Mouse (Mus musculus): ENCODE measurements around the gene Gimap9. TPM values are rescaled to one million over a fixed set of nuclear protein-coding genes. Genes with fewer than 3 reads are reported as not detected.

Gene Gimap9
- polyA plus RNA-seq, 1 experiment from 2014 or later: 3.3 TPM

DNA sequence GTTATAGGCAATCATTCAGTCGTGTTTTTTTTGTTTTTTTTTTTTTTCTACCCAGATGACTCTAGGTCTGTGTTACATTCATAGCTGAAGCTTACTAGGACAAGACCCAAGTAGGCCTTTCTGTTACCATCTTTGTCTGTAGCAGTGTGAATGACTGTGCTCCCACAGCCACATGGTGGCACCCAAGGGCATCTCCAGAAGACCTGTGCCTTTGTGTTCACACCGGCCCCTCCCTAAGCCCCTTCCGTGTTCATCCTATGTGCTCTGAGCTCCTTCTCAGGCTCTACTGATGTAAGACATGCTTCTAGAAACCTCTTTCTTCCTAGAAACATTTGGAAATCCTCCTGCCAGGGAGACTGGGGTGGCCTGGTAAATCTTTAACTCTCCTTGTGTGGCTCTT is 28.9 kb upstream of the Gimap9 start, which contains the start of gene Gimap8:
Gimap8 (plus strand) TSS at position 240 of the 400 bp plus-strand sequence.
- Histone ChIP-seq H3K9ac (ENCODE audit: low read length) (no peak within 1 kb of the TSS), H3K27me3 (ENCODE audit: control insufficient read depth, insufficient read depth, low read length) (no peaks in the 10 kb centered on the region), H3K27ac (ENCODE audit: low read depth, low read length) (no peak within 1 kb of the TSS), H3K4me2 (ENCODE audit: low read depth, low read length, severe bottlenecking) (no peak within 1 kb of the TSS), H3K9me3 (ENCODE audit: control insufficient read depth, low read length) (no peaks in the 10 kb centered on the region), H3K36me3 (ENCODE audit: control insufficient read depth, insufficient read depth, low read length) (no peaks in the 10 kb centered on the region), H3K4me1 (replicated peaks; ENCODE audit: control insufficient read depth, insufficient read depth, low read length) (no peaks in the 10 kb centered on the region), H3K4me3 (ENCODE audit: low read depth, low read length) (no peak within 1 kb of the TSS)
- no peak for DNase-seq (ENCODE audit: low spot score)
- 53% methylated on average over 3 of the region's 3 CpGs for WGBS
- no peak for ATAC-seq (replicated peaks; ENCODE audit: low FRiP score)

DNA sequence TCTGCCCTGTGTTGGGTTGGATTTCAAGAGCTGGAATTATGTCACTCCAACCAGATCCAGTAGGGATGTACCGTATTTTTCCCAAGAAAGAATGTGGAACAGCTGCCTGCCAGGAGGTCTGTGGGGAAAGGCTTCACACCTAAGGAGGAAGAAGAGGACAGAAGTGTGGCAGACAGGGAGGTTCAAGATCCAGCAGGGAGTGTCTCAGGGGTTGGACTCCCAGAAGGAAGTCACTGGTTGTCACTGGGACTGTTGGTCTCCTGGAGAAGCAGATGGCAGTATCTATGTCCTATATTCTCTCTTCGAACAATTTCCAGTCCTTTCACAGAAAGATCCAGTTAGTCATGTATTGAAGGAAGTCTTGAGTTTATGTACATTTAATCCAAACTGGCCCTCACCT is 28.3 kb upstream of the Gimap9 start:
- H3K9me3 ChIP-seq (ENCODE audit: control insufficient read depth, low read length): no peaks in the 10 kb centered on the region
- no peaks in the 10 kb centered on the region for H3K36me3 ChIP-seq (ENCODE audit: control insufficient read depth, insufficient read depth, low read length)
- H3K4me3 ChIP-seq (ENCODE audit: low read depth, low read length): no peak overlapping the region
- H3K4me1 ChIP-seq (replicated peaks; ENCODE audit: control insufficient read depth, insufficient read depth, low read length): no peaks in the 10 kb centered on the region
- H3K27me3 ChIP-seq (ENCODE audit: control insufficient read depth, insufficient read depth, low read length): no peaks in the 10 kb centered on the region
- H3K9ac ChIP-seq (ENCODE audit: low read length): no peak overlapping the region
- H3K27ac ChIP-seq (ENCODE audit: low read depth, low read length): no peak overlapping the region
- DNase-seq (ENCODE audit: low spot score) (no peak), ATAC-seq (replicated peaks; ENCODE audit: low FRiP score) (no peak)
- H3K4me2 ChIP-seq (ENCODE audit: low read depth, low read length, severe bottlenecking): no peak overlapping the region
- 94% methylated on average over 2 of the region's 2 CpGs for WGBS

DNA sequence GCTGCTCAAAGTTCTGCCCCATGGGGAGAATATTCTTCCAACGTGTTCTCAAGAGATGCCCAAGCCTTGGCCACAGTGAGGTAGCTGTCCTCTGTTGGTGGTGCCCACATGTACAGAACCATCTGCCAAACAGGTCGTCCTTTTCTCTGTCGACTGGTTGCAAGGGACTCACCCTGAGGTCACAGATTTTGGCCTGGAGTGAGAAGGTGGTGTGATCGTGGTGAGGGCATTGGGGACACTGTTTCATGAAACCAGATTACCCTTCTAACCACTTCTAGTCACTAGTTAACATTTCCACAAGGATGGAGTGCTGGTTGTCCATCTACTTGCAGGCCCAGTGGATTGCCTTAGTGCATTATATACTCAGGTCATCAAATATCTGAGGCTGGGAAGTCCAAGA is 27.1 kb upstream of the Gimap9 start:
- no peaks in the 10 kb centered on the region for H3K4me1 ChIP-seq (replicated peaks; ENCODE audit: control insufficient read depth, insufficient read depth, low read length)
- H3K9me3 ChIP-seq (ENCODE audit: control insufficient read depth, low read length): no peaks in the 10 kb centered on the region
- ATAC-seq (replicated peaks; ENCODE audit: low FRiP score) (no peak), DNase-seq (ENCODE audit: low spot score) (no peak)
- WGBS: 84% methylated on average over 4 of the region's 4 CpGs
- no peaks in the 10 kb centered on the region for H3K27me3 ChIP-seq (ENCODE audit: control insufficient read depth, insufficient read depth, low read length)
- H3K4me3 ChIP-seq (ENCODE audit: low read depth, low read length): no peak overlapping the region
- H3K9ac ChIP-seq (ENCODE audit: low read length): no peak overlapping the region
- H3K27ac ChIP-seq (ENCODE audit: low read depth, low read length): no peak overlapping the region
- no peaks in the 10 kb centered on the region for H3K36me3 ChIP-seq (ENCODE audit: control insufficient read depth, insufficient read depth, low read length)
- H3K4me2 ChIP-seq (ENCODE audit: low read depth, low read length, severe bottlenecking): no peak overlapping the region

DNA sequence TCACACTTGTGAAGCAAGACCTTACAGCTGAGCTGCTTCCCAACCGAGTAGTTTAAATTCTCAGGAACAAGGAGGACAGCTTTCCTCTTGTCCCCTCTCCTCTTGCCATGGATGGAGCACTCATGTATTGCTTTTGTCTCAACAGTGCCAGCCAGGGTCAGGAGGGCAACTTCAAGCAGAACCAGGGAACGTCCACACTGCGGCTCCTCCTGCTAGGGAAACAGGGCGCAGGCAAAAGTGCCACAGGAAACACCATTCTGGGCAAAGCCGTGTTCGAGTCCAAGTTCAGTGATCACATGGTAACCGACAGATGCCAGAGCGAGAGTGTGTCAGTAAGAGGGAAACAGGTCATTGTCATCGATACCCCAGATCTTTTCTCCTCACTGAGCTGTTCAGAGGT is 25.9 kb upstream of the Gimap9 start:
- no peak for DNase-seq (ENCODE audit: low spot score)
- H3K4me2 ChIP-seq (ENCODE audit: low read depth, low read length, severe bottlenecking): no peak overlapping the region
- ATAC-seq (replicated peaks; ENCODE audit: low FRiP score): no peak
- H3K4me1 ChIP-seq (replicated peaks; ENCODE audit: control insufficient read depth, insufficient read depth, low read length): no peaks in the 10 kb centered on the region
- H3K27me3 ChIP-seq (ENCODE audit: control insufficient read depth, insufficient read depth, low read length): no peaks in the 10 kb centered on the region
- no peaks in the 10 kb centered on the region for H3K36me3 ChIP-seq (ENCODE audit: control insufficient read depth, insufficient read depth, low read length)
- no peaks in the 10 kb centered on the region for H3K9me3 ChIP-seq (ENCODE audit: control insufficient read depth, low read length)
- H3K4me3 ChIP-seq (ENCODE audit: low read depth, low read length): no peak overlapping the region
- H3K9ac ChIP-seq (ENCODE audit: low read length): no peak overlapping the region
- H3K27ac ChIP-seq (ENCODE audit: low read depth, low read length): no peak overlapping the region
- WGBS: 92% methylated on average over 9 of the region's 9 CpGs

DNA sequence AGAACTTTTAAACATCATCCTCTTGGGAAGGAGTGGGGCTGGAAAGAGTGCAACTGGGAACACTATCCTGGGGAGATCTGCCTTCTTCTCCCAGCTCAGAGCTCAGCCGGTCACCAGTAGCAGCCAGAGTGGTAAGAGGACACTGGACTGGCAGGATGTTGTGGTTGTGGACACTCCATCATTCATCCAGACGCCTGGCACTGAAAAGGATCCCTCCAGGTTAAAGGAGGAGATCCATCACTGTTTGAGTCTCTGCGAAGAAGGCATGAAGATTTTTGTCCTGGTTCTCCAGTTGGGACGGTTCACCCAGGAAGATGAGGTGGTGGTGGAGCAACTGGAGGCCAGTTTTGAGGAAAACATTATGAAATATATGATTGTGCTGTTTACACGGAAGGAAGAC is 17.2 kb upstream of the Gimap9 start:
- Histone ChIP-seq H3K36me3 (ENCODE audit: control insufficient read depth, insufficient read depth, low read length) (no peaks in the 10 kb centered on the region), H3K27me3 (ENCODE audit: control insufficient read depth, insufficient read depth, low read length) (no peaks in the 10 kb centered on the region), H3K27ac (ENCODE audit: low read depth, low read length) (no peak overlapping the region), H3K9ac (ENCODE audit: low read length) (no peak overlapping the region), H3K4me2 (ENCODE audit: low read depth, low read length, severe bottlenecking) (no peak overlapping the region), H3K9me3 (ENCODE audit: control insufficient read depth, low read length) (no peaks in the 10 kb centered on the region), H3K4me3 (ENCODE audit: low read depth, low read length) (no peak overlapping the region), H3K4me1 (replicated peaks; ENCODE audit: control insufficient read depth, insufficient read depth, low read length) (no peaks in the 10 kb centered on the region)
- ATAC-seq (replicated peaks; ENCODE audit: low FRiP score) (no peak), DNase-seq (ENCODE audit: low spot score) (no peak)
- WGBS: 80% methylated on average over 5 of the region's 5 CpGs

DNA sequence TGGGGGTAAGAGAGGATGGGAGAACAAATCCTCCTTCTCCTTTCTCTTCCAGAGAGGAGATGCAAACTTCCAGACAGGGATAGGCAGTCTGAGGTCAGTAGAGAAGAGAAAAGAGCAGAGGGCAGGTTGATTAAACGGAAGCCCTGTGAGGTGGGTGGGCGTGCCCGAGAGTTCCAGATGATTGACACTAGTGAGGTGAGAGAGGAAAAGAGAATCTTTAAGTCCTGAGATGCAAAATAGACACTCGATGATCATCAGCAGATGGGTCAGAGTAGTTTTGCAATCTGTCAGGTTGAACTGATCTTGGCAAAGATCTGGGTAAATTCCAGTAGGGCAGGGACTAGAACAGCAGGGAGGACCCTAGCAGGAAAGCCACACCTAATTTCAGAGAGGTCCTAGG is 11.2 kb upstream of the Gimap9 start:
- WGBS: 82% methylated on average over 4 of the region's 4 CpGs
- Histone ChIP-seq H3K4me2 (ENCODE audit: low read depth, low read length, severe bottlenecking) (no peak overlapping the region), H3K9me3 (ENCODE audit: control insufficient read depth, low read length) (no peaks in the 10 kb centered on the region), H3K9ac (ENCODE audit: low read length) (no peak overlapping the region), H3K27ac (ENCODE audit: low read depth, low read length) (no peak overlapping the region), H3K4me1 (replicated peaks; ENCODE audit: control insufficient read depth, insufficient read depth, low read length) (no peaks in the 10 kb centered on the region), H3K27me3 (ENCODE audit: control insufficient read depth, insufficient read depth, low read length) (no peaks in the 10 kb centered on the region), H3K36me3 (ENCODE audit: control insufficient read depth, insufficient read depth, low read length) (no peaks in the 10 kb centered on the region), H3K4me3 (ENCODE audit: low read depth, low read length) (no peak overlapping the region)
- ATAC-seq (replicated peaks; ENCODE audit: low FRiP score) (no peak), DNase-seq (ENCODE audit: low spot score) (no peak)

DNA sequence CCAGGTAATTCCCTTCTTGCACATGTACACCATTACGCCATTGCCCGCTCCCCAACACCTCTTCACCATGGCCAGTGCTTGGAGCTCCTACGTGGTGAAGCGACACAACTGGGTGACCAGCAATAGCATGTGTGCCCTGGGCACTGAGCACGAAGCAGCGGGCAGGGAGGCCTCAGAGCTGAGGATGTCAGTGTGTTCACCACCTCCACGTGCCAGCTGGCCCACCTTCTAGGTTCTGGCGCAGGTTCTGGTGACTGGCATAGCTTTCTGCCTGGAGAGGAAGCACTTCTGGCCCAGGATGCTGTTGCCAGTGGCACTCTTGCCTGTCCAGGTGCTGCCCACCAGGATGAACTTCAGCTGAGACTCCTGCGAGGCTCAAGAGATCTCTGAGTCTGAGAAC is 10.5 kb upstream of the Gimap9 start:
- Histone ChIP-seq H3K36me3 (ENCODE audit: control insufficient read depth, insufficient read depth, low read length) (no peaks in the 10 kb centered on the region), H3K9ac (ENCODE audit: low read length) (no peak overlapping the region), H3K27me3 (ENCODE audit: control insufficient read depth, insufficient read depth, low read length) (no peaks in the 10 kb centered on the region), H3K27ac (ENCODE audit: low read depth, low read length) (no peak overlapping the region), H3K4me2 (ENCODE audit: low read depth, low read length, severe bottlenecking) (no peak overlapping the region), H3K4me1 (replicated peaks; ENCODE audit: control insufficient read depth, insufficient read depth, low read length) (no peaks in the 10 kb centered on the region), H3K4me3 (ENCODE audit: low read depth, low read length) (no peak overlapping the region), H3K9me3 (ENCODE audit: control insufficient read depth, low read length) (no peaks in the 10 kb centered on the region)
- DNase-seq (ENCODE audit: low spot score) (no peak), ATAC-seq (replicated peaks; ENCODE audit: low FRiP score) (no peak)
- 87% methylated on average over 9 of the region's 9 CpGs for WGBS

DNA sequence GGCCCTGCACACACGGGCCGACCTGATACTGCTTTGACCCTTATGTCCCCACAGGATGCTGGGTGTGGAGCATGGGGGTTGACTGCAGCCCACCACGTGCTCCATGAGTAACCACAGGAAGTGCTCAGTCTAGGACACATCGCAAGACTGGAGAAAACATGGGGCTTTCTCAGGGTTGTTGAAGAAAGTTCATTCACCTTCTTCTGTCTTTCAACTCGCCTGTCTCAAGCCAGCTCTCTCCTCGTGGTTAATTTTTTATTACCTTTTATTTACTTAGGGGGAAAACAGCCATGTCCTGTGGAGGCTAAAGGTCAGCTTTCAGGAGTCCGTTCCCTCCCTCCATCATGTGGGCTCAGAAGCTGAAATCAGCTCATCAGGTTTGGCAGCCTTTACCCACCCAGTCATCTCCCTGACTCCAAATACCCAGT is 9.8 kb upstream of the Gimap9 start:
- ATAC-seq (replicated peaks; ENCODE audit: low FRiP score) (no peak), DNase-seq (ENCODE audit: low spot score) (no peak)
- Histone ChIP-seq H3K4me3 (ENCODE audit: low read depth, low read length) (no peak overlapping the region), H3K4me1 (replicated peaks; ENCODE audit: control insufficient read depth, insufficient read depth, low read length) (no peaks in the 10 kb centered on the region), H3K27ac (ENCODE audit: low read depth, low read length) (no peak overlapping the region), H3K9me3 (ENCODE audit: control insufficient read depth, low read length) (no peaks in the 10 kb centered on the region), H3K36me3 (ENCODE audit: control insufficient read depth, insufficient read depth, low read length) (no peaks in the 10 kb centered on the region), H3K4me2 (ENCODE audit: low read depth, low read length, severe bottlenecking) (no peak overlapping the region), H3K27me3 (ENCODE audit: control insufficient read depth, insufficient read depth, low read length) (no peaks in the 10 kb centered on the region), H3K9ac (ENCODE audit: low read length) (no peak overlapping the region)
- WGBS: 75% methylated on average over 7 of the region's 7 CpGs

DNA sequence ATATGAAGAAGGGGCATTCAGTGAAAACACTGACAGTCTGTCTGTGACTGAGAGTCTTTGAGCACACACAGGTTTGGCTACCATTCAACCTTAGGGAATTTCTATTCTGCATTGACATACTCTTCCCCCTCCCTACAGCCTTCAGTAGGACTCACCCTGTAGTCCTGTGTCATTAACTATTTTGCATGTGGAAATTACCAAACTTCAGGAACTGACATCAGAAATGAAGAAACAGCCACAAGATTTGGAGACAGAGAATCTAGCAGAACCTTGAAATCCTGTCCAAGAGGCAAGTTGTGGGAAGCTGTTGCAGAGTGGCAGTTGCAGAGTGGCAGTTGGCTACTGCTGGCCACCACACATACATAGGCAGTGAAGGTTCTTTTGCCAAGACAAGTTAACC is 7.9 kb upstream of the Gimap9 start:
- Histone ChIP-seq H3K27ac (ENCODE audit: low read depth, low read length) (no peak overlapping the region), H3K36me3 (ENCODE audit: control insufficient read depth, insufficient read depth, low read length) (no peaks in the 10 kb centered on the region), H3K27me3 (ENCODE audit: control insufficient read depth, insufficient read depth, low read length) (no peaks in the 10 kb centered on the region), H3K4me2 (ENCODE audit: low read depth, low read length, severe bottlenecking) (no peak overlapping the region), H3K9me3 (ENCODE audit: control insufficient read depth, low read length) (no peaks in the 10 kb centered on the region), H3K4me1 (replicated peaks; ENCODE audit: control insufficient read depth, insufficient read depth, low read length) (no peaks in the 10 kb centered on the region), H3K9ac (ENCODE audit: low read length) (no peak overlapping the region), H3K4me3 (ENCODE audit: low read depth, low read length) (no peak overlapping the region)
- ATAC-seq (replicated peaks; ENCODE audit: low FRiP score): no peak
- no peak for DNase-seq (ENCODE audit: low spot score)

All from forebrain, embryonic 11.5 days (tissue).